Mouse (Mus musculus): ENCODE measurements around the gene Bax. TPM values are rescaled to one million over a fixed set of nuclear protein-coding genes. Genes with fewer than 3 reads are reported as not detected.
"Not testable (repeated sequence)": the region's sequence is repeated elsewhere in the genome, so short reads cannot be mapped to it uniquely, and the experiment has no call there.

Bax gene
- polyA plus RNA-seq, 1 experiment from 2014 or later, result 257 TPM

GRCm38 (mm10) chr7:45467090-45467670 is 482 bp upstream of the Bax start:
- Histone ChIP-seq H3K9me3 (ENCODE audit: control insufficient read depth, low read length) (no peaks in the 10 kb centered on the region), H3K4me3 (replicated peaks; ENCODE audit: low read length) (peak overlapping the region; percentile 88), H3K4me1 (replicated peaks; ENCODE audit: control insufficient read depth, insufficient read depth, low read length) (peaks cover 13% of the 10 kb centered on the region), H3K27me3 (replicated peaks; ENCODE audit: control insufficient read depth, insufficient read depth, low read length) (no peaks in the 10 kb centered on the region), H3K36me3 (ENCODE audit: control insufficient read depth, insufficient read depth) (peaks cover 9% of the 10 kb centered on the region; the same call in 1 of the 2 replicates), H3K4me2 (ENCODE audit: low read length) (peak overlapping the region; percentile 85), H3K27ac (ENCODE audit: low read length) (no peak overlapping the region), H3K9ac (replicated peaks; ENCODE audit: low read depth, low read length) (peak overlapping the region; percentile 91; the same call in 1 of the 2 replicates)
- 34% methylated on average over 7 of the region's 7 CpGs for WGBS
- ATAC-seq, result peak; percentile 41; the same call in 1 of the 2 replicates

GRCm38 (mm10) chr7:45465549-45465948 is 1.1 kb downstream of the Bax start:
- Histone ChIP-seq H3K27me3 (replicated peaks; ENCODE audit: control insufficient read depth, insufficient read depth, low read length) (no peaks in the 10 kb centered on the region), H3K4me3 (replicated peaks; ENCODE audit: low read length) (peak overlapping the region; percentile 88), H3K4me1 (replicated peaks; ENCODE audit: control insufficient read depth, insufficient read depth, low read length) (peaks cover 20% of the 10 kb centered on the region), H3K27ac (ENCODE audit: low read length) (no peak overlapping the region), H3K9me3 (ENCODE audit: control insufficient read depth, low read length) (no peaks in the 10 kb centered on the region), H3K4me2 (ENCODE audit: low read length) (peak overlapping the region; percentile 85), H3K36me3 (ENCODE audit: control insufficient read depth, insufficient read depth) (peaks cover 9% of the 10 kb centered on the region; the same call in 1 of the 2 replicates), H3K9ac (replicated peaks; ENCODE audit: low read depth, low read length) (peak overlapping the region; percentile 91; the same call in 1 of the 2 replicates)
- WGBS, result 69% methylated on average over 9 of the region's 9 CpGs
- ATAC-seq, result no peak

- Histone ChIP-seq H3K27me3 (replicated peaks; ENCODE audit: control insufficient read depth, insufficient read depth, low read length) (no peaks in the 10 kb centered on the region), H3K9me3 (ENCODE audit: control insufficient read depth, low read length) (no peaks in the 10 kb centered on the region), H3K4me3 (replicated peaks; ENCODE audit: low read length) (no peak overlapping the region), H3K9ac (replicated peaks; ENCODE audit: low read depth, low read length) (no peak overlapping the region), H3K27ac (ENCODE audit: low read length) (no peak overlapping the region), H3K36me3 (ENCODE audit: control insufficient read depth, insufficient read depth) (peaks cover 9% of the 10 kb centered on the region; the same call in 1 of the 2 replicates), H3K4me1 (replicated peaks; ENCODE audit: control insufficient read depth, insufficient read depth, low read length) (peaks cover 24% of the 10 kb centered on the region), H3K4me2 (ENCODE audit: low read length) (no peak overlapping the region)
- WGBS, result 96% methylated on average over 12 of the region's 12 CpGs
- ATAC-seq, result no peak
Observed at GRCm38 (mm10) chr7:45465112-45465511, 1.6 kb downstream of the Bax start.

- H3K9me3 ChIP-seq (ENCODE audit: control insufficient read depth, low read length), result no peaks in the 10 kb centered on the region
- no peak overlapping the region for H3K9ac ChIP-seq (replicated peaks; ENCODE audit: low read depth, low read length)
- H3K4me1 ChIP-seq (replicated peaks; ENCODE audit: control insufficient read depth, insufficient read depth, low read length), result peaks cover 25% of the 10 kb centered on the region
- no peak overlapping the region for H3K4me2 ChIP-seq (ENCODE audit: low read length)
- H3K27ac ChIP-seq (ENCODE audit: low read length), result no peak overlapping the region
- H3K4me3 ChIP-seq (replicated peaks; ENCODE audit: low read length), result no peak overlapping the region
- no peak for ATAC-seq
- peaks cover 9% of the 10 kb centered on the region; the same call in 1 of the 2 replicates for H3K36me3 ChIP-seq (ENCODE audit: control insufficient read depth, insufficient read depth)
- WGBS, result 93% methylated on average over 7 of the region's 7 CpGs
- H3K27me3 ChIP-seq (replicated peaks; ENCODE audit: control insufficient read depth, insufficient read depth, low read length), result no peaks in the 10 kb centered on the region
Observed at GRCm38 (mm10) chr7:45463987-45464778, 2.5 kb downstream of the Bax start.

- not testable (repeated sequence) for ATAC-seq; H3K4me3 ChIP-seq (replicated peaks; ENCODE audit: low read length); H3K27ac ChIP-seq (ENCODE audit: low read length); H3K9me3 ChIP-seq (ENCODE audit: control insufficient read depth, low read length); H3K27me3 ChIP-seq (replicated peaks; ENCODE audit: control insufficient read depth, insufficient read depth, low read length); H3K9ac ChIP-seq (replicated peaks; ENCODE audit: low read depth, low read length); H3K4me2 ChIP-seq (ENCODE audit: low read length)
- Histone ChIP-seq H3K36me3 (ENCODE audit: control insufficient read depth, insufficient read depth) (peaks cover 13% of the 10 kb centered on the region; the same call in 1 of the 2 replicates), H3K4me1 (replicated peaks; ENCODE audit: control insufficient read depth, insufficient read depth, low read length) (peaks cover 30% of the 10 kb centered on the region)
- WGBS, result 78% methylated on average over 4 of the region's 4 CpGs
Observed at GRCm38 (mm10) chr7:45462868-45463267, 3.8 kb downstream of the Bax start.

GRCm38 (mm10) chr7:45462325-45462724 is 4.4 kb downstream of the Bax start:
- H3K27me3 ChIP-seq (replicated peaks; ENCODE audit: control insufficient read depth, insufficient read depth, low read length), result no peaks in the 10 kb centered on the region
- no peaks in the 10 kb centered on the region for H3K9me3 ChIP-seq (ENCODE audit: control insufficient read depth, low read length)
- ATAC-seq, result no peak
- H3K4me2 ChIP-seq (ENCODE audit: low read length), result no peak overlapping the region
- peaks cover 17% of the 10 kb centered on the region; the same call in 1 of the 2 replicates for H3K36me3 ChIP-seq (ENCODE audit: control insufficient read depth, insufficient read depth)
- peaks cover 35% of the 10 kb centered on the region for H3K4me1 ChIP-seq (replicated peaks; ENCODE audit: control insufficient read depth, insufficient read depth, low read length)
- no peak overlapping the region for H3K27ac ChIP-seq (ENCODE audit: low read length)
- H3K9ac ChIP-seq (replicated peaks; ENCODE audit: low read depth, low read length), result no peak overlapping the region
- 91% methylated on average over 4 of the region's 4 CpGs for WGBS
- no peak overlapping the region for H3K4me3 ChIP-seq (replicated peaks; ENCODE audit: low read length)

GRCm38 (mm10) chr7:45461781-45462180 is 4.9 kb downstream of the Bax start:
- Histone ChIP-seq H3K9ac (replicated peaks; ENCODE audit: low read depth, low read length) (no peak overlapping the region), H3K27me3 (replicated peaks; ENCODE audit: control insufficient read depth, insufficient read depth, low read length) (no peaks in the 10 kb centered on the region), H3K9me3 (ENCODE audit: control insufficient read depth, low read length) (no peaks in the 10 kb centered on the region), H3K4me2 (ENCODE audit: low read length) (no peak overlapping the region), H3K36me3 (ENCODE audit: control insufficient read depth, insufficient read depth) (peaks cover 21% of the 10 kb centered on the region; the same call in 1 of the 2 replicates), H3K4me1 (replicated peaks; ENCODE audit: control insufficient read depth, insufficient read depth, low read length) (peaks cover 41% of the 10 kb centered on the region), H3K4me3 (replicated peaks; ENCODE audit: low read length) (no peak overlapping the region), H3K27ac (ENCODE audit: low read length) (no peak overlapping the region)
- ATAC-seq, result no peak
- WGBS, result 95% methylated on average over 4 of the region's 4 CpGs

- Histone ChIP-seq H3K4me3 (replicated peaks; ENCODE audit: low read length) (no peak overlapping the region), H3K4me2 (ENCODE audit: low read length) (no peak overlapping the region), H3K4me1 (replicated peaks; ENCODE audit: control insufficient read depth, insufficient read depth, low read length) (peaks cover 43% of the 10 kb centered on the region), H3K9ac (replicated peaks; ENCODE audit: low read depth, low read length) (no peak overlapping the region), H3K27me3 (replicated peaks; ENCODE audit: control insufficient read depth, insufficient read depth, low read length) (no peaks in the 10 kb centered on the region), H3K27ac (ENCODE audit: low read length) (no peak overlapping the region), H3K36me3 (ENCODE audit: control insufficient read depth, insufficient read depth) (peaks cover 21% of the 10 kb centered on the region; the same call in 1 of the 2 replicates), H3K9me3 (ENCODE audit: control insufficient read depth, low read length) (no peaks in the 10 kb centered on the region)
- 73% methylated on average over 5 of the region's 5 CpGs for WGBS
- no peak for ATAC-seq
Observed at GRCm38 (mm10) chr7:45461326-45461725, 5.4 kb downstream of the Bax start.

GRCm38 (mm10) chr7:45460860-45461314 is 5.8 kb downstream of the Bax start:
- ATAC-seq, result no peak
- Histone ChIP-seq H3K27me3 (replicated peaks; ENCODE audit: control insufficient read depth, insufficient read depth, low read length) (no peaks in the 10 kb centered on the region), H3K4me1 (replicated peaks; ENCODE audit: control insufficient read depth, insufficient read depth, low read length) (peaks cover 39% of the 10 kb centered on the region), H3K27ac (ENCODE audit: low read length) (peak overlapping the region; percentile 85), H3K4me3 (replicated peaks; ENCODE audit: low read length) (no peak overlapping the region), H3K4me2 (ENCODE audit: low read length) (no peak overlapping the region), H3K9ac (replicated peaks; ENCODE audit: low read depth, low read length) (0 out of 2 replicates have a peak overlapping the region, but pooled peaks have one; percentile 15), H3K36me3 (ENCODE audit: control insufficient read depth, insufficient read depth) (peaks cover 21% of the 10 kb centered on the region; the same call in 1 of the 2 replicates), H3K9me3 (ENCODE audit: control insufficient read depth, low read length) (no peaks in the 10 kb centered on the region)
- WGBS, result 51% methylated on average over 13 of the region's 13 CpGs
